Mouse (Mus musculus) brain, embryonic 14.5 days (tissue): ENCODE results near the gene Zfp935.
"Not testable (repeated sequence)": the region's sequence is repeated elsewhere in the genome, so short reads cannot be mapped to it uniquely, and the experiment has no call there.

Experiments
- CTCF ChIP-seq: fragments of 200-500 bp; IDR thresholded peaks from 2 replicates; pipeline ENCODE4 v1.5.1; 2012; ENCODE audit warnings: inconsistent platforms, mild to moderate bottlenecking, moderate library complexity, borderline replicate concordance; ENCODE audit not compliant: insufficient read depth, insufficient read length; ENCODE audit errors: extremely low read depth
- POLR2A ChIP-seq: fragments of 200-500 bp; IDR thresholded peaks from 2 replicates; pipeline ENCODE4 v1.6.1; 2012; ENCODE audit warnings: mild to moderate bottlenecking, inconsistent platforms, borderline replicate concordance; ENCODE audit not compliant: poor library complexity, insufficient read depth, insufficient read length, severe bottlenecking; ENCODE audit errors: extremely low read depth

GRCm38 (mm10) chr13:62510641-62511420, 47.5 kb downstream of the Zfp935 start:
- TF ChIP-seq CTCF, POLR2A: not testable (repeated sequence)
